Mouse (Mus musculus): ENCODE results near the gene Idi2.
"Not testable (repeated sequence)": the region's sequence is repeated elsewhere in the genome, so short reads cannot be mapped to it uniquely, and the experiment has no call there.

Gene Idi2

DNA sequence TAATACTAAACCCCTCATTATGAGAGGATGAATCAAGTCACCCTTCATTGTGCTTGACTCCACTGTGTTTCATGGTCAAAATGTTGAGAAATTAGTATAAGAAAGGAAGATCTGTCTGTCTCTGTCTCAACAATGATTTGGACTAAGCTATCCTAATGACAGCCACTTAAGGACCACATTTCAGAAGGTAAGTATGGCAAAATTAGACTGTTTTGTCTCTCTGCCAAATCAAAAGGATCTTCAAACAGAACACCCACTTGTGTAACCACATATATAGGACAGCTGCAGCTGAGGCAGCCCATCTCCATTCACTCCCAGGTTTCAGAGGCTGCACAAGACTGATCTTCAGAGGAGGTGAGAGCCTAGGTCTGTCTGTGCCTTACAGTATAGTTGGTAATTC is at the start of gene Idi2:
Gene Idi2 (plus strand): TSS at position 301 of the 400 bp plus-strand sequence.
- DNase-seq (ENCODE audit: inconsistent ontology term): not testable (repeated sequence)

DNA sequence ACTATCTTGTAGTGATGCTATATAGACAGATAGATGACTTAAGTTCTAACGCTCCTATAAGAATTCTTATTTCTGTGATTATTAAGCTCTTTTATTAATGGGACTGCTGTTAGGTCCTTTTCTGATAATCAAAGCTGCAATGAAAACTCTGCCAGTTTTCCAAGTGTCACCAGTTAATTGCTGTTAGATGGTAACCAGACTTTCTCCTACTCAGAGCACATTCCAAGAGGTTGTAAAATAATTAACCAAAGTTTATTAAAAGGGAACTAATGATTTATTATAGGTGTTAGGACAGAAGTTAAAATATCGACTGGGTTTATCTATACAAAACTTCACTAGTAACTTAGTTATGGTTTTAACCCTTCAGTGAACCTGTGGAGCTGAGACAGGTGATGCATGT is 46.7 kb upstream of the Idi2 start:
- DNase-seq (ENCODE audit: inconsistent ontology term): not testable (repeated sequence)

DNA sequence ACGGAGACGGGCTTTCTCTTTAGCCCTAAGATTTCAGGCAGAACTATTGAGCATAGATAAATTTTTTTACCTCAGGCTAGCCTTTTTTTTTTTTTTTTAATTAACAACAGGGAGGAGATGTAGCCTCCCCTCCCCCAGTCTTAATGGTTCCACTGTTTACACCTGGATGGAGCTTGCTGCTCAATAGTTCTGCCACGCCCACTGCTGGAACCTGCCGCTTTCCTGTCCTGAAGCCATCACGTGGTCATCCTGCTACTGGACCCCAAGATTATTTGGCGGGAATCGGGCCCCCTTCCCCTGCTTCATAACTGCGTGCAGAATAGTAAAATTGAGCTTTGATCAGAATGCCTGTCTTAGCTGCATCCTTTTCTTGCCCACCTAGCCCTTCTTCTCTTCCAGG is 38.8 kb upstream of the Idi2 start:
- not testable (repeated sequence) for DNase-seq (ENCODE audit: inconsistent ontology term)

DNA sequence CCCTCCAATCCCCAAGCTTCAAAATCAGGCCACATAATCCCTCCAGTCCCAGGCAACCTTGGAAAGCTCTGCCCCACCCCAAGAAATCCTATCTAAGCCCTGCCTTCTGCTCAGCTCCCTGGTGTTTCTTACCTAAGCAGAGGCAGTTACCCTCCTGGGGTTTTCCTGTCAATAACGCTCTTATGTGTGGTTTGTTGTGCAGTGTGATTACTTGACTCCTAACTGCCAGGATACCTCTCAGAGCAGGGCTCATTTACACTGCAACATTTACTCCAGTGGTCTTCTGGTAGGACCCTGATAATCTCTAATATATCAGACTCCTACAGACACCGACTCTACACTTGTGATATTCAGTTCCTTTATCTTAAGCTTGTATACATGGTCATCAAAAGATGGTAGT is 19.2 kb upstream of the Idi2 start:
- no peak for DNase-seq (ENCODE audit: inconsistent ontology term)

DNA sequence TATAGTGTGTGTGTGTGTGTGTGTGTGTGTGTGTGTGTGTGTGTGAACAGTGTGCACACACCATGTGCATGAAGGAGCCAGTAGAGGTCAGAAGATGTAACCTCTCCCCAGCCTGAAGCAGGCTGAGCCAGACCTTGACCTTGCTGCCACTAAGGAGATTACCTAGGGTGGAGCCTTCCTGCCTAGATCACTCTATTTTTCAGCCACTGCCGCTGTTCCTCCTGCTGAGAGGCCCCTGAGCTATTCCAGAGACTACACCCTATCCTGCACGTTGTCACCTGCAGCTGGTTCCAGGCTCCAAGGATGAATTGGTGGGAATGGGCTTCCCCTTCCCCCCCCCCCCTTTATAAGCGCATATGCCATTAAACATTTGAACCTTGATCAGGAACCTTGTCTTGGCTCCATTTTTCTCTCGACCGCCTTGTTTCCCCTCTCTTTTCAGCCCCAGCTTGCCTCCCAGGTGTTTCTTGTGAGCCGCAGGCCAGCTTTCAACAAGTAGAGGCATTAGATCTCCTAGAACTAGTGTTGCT is 15.0 kb upstream of the Idi2 start:
- DNase-seq (ENCODE audit: inconsistent ontology term): not testable (repeated sequence)

DNA sequence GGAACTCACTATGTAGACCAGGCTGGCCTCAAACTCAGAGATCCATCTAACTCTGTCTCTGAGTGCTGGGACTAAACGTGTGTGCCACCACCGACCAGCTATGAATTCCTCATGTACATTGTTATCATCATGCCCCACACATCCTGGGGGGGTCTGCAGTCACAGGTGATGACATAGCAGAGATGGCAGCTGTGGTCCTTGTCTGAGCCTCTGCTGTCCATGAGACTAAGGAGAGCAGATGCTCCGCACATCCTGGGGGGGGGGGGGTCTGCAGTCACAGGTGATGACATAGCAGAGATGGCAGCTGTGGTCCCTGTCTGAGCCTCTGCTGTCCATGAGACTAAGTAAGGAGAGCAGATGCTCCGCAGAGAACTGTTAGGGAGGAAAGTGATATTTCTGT is 11.6 kb upstream of the Idi2 start:
- DNase-seq (ENCODE audit: inconsistent ontology term): not testable (repeated sequence)

DNA sequence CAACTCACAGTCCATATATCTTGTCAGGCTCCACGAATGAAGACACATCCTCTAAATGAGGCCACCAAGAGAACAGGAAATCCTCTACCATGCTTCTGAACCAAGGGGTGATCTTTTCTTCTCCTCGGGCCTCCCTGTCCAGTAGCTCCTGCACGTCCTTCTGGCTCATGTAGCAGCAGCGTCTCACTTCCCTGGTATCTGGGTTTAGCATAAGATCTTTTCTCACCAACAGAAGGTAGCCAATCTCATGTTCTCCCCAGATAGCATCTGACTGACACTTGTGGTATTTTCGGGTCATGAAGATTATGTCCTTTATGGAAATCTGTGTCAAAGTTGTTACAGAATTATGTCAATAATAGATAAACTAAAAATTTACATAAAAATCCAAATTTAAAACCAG is 11.0 kb upstream of the Idi2 start:
- DNase-seq (ENCODE audit: inconsistent ontology term): not testable (repeated sequence)

DNA sequence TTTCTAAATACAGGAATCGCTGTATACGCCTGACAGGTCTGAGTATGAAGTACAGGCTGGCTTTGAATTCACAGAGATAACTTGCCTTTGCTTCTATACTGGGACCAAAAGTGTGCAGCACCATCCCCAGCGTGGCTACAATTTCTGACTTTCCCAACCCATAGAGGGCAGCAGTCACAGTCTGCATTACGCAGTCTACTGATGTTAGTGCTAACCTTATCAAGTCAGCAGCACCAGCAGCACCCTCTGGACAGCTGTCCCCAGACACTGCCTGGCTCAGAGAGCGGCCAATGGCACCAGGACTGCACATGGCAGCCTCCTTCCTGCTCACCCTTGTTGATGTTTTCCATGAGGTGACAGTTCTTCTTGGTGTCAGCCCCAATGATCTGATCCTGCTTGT is 8.8 kb upstream of the Idi2 start:
- DNase-seq (ENCODE audit: inconsistent ontology term): not testable (repeated sequence)

DNA sequence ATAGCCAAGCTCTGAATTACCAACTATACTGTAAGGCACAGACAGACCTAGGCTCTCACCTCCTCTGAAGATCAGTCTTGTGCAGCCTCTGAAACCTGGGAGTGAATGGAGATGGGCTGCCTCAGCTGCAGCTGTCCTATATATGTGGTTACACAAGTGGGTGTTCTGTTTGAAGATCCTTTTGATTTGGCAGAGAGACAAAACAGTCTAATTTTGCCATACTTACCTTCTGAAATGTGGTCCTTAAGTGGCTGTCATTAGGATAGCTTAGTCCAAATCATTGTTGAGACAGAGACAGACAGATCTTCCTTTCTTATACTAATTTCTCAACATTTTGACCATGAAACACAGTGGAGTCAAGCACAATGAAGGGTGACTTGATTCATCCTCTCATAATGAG is 4.5 kb upstream of the Idi2 start, which contains the start of gene Gm9745:
Gene Gm9745 (minus strand): TSS at position 101 of the 400 bp plus-strand sequence.
- not testable (repeated sequence) for DNase-seq (ENCODE audit: inconsistent ontology term)

DNA sequence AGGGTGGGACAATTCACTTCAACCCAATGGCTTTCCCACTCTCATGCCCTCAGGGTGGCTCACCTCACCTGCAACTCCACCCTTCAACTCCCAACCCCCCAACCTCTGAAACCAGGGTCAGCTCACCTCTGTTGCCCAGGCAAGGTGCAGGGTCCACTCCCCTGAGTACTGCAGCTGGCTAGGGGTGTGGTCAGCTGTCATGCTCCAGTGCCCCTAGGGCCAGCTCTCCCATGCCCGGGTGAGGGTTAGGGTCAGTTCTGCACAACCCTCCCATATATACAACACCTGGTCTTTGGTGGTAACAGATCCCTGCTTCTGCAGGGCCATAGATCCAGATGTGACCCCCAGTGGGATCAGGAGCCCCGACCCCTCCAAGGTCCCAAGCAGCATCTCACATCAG is 2.5 kb downstream of the Idi2 start:
- not testable (repeated sequence) for DNase-seq (ENCODE audit: inconsistent ontology term)

DNA sequence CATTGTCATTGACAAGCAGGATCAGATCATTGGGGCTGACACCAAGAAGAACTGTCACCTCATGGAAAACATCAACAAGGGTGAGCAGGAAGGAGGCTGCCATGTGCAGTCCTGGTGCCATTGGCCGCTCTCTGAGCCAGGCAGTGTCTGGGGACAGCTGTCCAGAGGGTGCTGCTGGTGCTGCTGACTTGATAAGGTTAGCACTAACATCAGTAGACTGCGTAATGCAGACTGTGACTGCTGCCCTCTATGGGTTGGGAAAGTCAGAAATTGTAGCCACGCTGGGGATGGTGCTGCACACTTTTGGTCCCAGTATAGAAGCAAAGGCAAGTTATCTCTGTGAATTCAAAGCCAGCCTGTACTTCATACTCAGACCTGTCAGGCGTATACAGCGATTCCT is 4.2 kb downstream of the Idi2 start:
- DNase-seq (ENCODE audit: inconsistent ontology term): not testable (repeated sequence)

DNA sequence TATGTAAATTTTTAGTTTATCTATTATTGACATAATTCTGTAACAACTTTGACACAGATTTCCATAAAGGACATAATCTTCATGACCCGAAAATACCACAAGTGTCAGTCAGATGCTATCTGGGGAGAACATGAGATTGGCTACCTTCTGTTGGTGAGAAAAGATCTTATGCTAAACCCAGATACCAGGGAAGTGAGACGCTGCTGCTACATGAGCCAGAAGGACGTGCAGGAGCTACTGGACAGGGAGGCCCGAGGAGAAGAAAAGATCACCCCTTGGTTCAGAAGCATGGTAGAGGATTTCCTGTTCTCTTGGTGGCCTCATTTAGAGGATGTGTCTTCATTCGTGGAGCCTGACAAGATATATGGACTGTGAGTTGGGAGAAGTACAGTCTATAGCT is 6.4 kb downstream of the Idi2 start:
- not testable (repeated sequence) for DNase-seq (ENCODE audit: inconsistent ontology term)

DNA sequence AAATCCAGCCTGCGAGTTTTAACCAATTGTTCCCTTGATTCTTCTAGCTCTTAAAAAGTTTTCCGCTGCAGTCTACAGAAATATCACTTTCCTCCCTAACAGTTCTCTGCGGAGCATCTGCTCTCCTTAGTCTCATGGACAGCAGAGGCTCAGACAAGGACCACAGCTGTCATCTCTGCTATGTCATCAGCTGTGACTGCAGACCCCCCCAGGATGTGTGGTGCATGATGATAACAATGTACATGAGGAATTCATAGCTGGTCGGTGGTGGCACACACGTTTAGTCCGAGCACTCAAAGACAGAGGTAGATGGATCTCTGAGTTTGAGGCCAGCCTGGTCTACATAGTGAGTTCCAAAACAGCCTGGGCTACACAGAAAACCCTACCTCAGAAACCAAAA is 6.9 kb downstream of the Idi2 start:
- not testable (repeated sequence) for DNase-seq (ENCODE audit: inconsistent ontology term)

DNA sequence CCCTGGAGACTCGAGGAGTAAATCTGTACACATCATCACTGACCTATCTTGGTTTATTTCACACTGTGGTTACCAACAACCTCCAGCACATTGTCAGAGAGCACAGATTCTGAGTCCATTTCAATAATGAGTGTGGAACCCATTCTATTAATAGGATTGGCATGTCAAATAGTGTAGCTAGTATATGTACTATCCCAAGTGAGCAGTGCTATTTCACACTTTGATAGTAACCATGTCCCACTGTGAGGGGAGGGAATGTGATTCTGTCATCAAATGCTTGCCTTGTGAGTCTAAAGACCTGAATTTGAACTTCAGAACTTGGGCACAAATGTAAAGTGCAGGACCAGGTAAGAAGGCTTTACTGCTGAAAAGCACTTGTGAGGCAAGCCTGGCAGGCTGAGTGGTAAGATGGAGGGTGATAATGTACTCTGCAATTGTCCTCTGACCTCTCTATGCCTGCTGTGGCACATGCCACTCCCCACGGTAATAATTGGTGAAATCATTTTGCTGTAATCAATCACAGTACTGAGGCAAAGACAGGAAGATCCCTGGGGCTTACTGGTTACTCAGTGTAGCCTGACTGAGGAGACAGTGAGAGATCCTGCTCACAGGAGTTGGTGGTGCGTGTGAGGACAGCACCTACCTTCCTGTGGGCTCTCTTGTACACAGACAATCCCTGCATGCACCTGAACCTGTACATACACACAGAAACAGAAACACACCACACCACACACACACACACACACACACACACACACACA is 8.6 kb downstream of the Idi2 start:
- peak; percentile 13 for DNase-seq (ENCODE audit: inconsistent ontology term)

DNA sequence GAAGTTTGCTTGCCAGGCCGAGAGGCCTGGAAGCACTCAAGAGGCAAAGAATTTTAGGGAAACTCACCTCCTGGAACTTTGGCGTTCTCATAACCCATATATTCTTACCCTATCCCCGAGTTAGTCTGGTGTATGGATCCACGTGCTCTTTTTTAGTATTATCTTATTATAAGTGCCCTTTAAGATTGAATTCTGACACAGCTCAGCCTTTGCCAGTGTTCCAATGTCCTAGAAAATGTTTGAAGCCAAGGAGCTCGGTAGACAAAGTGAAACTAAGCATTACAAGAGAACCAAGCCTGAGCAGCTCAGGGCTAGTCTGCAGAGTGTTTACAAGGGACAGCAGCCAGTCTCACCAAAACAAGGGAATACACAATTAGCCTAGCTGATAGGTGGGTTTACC is 9.6 kb downstream of the Idi2 start:
- DNase-seq (ENCODE audit: inconsistent ontology term): peak; percentile 6

DNA sequence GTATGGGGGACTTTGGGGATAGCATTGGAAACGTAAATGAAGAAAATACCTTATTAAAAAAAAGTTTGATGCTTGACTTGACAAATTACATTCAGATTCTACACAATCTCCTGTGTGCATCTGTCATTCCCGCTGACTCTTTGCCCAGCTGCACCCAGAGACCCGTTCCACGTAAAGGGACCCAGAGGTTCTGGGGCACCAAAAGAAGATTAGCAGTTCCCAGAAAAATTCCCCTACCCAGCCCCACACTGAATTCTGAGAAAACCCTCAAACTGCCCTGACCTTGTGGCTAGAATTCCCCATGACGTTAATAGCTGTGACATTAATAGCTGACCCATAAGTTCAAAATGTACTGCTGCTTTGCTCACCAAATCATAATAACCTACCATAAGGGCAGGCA is 12.6 kb downstream of the Idi2 start:
- DNase-seq (ENCODE audit: inconsistent ontology term): no peak

DNA sequence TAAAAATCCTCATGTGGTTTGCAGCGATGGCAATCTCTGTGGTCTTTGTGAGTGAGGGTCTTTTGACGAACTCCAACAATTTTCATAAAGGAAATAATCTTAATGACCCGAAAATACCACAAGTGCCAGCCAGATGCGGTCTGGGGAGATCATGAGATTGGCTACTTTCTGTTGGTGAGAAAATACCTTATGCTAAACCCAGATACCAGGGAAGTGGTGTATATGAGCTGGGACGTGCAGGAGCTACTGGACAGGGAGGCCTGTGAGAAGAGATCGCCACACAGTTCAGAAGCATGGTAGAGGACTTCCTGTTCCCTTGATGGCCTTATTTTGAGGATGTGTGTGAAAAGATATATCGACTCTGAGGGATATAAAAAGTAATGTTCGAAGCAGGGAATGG is 15.1 kb downstream of the Idi2 start:
- DNase-seq (ENCODE audit: inconsistent ontology term): no peak

DNA sequence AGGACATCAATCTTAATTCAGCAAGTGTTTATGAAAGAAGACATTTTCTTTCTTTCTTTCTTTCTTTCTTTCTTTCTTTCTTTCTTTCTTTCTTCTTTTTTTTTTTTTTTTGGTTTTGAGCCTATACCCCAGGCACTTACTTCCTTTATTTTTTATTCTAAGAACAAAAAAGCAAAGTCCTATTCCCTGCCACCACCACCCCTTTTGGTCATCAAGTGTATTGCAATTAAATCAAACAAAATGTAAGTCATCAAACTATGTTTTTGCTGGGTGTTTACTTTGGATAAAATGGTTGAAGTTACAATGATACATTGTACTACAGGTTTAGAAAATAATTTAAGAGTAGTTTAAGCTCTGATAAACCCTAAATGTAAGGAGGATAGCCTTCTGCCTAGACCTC is 19.7 kb downstream of the Idi2 start:
- DNase-seq (ENCODE audit: inconsistent ontology term): no peak

DNA sequence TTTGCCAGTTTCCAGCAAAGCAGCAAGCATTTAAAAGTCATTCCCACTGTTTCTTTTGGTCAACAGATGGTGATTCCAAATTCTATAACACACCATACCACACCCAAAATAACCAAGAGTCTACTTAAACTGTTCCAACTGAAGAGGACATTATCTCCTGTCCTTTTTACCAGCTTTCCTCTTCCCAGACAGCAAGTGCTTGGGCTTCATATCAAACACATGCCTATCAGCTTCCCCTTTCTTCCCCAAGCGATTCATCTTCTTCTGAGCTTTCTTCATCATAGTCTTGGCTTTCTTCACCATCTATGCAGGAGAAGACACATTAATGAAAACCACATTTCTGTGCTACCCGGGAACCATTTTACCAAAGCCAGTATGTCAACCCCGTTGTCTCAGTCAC is 20.3 kb downstream of the Idi2 start:
- DNase-seq (ENCODE audit: inconsistent ontology term): no peak

DNA sequence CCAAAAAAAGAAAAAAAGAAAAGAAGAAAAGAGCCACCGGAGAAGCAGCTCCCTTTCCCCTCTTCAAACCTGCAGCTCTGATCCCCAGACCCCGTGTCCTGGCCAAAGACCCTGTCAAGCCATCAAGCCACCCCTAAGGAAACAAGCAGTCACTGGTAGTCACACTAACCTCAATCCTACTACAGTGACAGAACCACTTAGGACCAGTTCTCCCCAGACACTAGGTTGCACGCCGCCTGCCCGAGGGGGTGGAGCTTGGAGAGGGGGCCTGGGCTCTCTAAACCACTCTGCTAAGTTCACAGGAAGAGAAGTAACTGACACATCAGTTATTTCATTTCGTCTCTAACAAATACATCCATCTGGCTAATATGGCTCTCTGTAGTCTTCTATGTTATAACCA is 39.6 kb downstream of the Idi2 start:
- DNase-seq (ENCODE audit: inconsistent ontology term): no peak

DNA sequence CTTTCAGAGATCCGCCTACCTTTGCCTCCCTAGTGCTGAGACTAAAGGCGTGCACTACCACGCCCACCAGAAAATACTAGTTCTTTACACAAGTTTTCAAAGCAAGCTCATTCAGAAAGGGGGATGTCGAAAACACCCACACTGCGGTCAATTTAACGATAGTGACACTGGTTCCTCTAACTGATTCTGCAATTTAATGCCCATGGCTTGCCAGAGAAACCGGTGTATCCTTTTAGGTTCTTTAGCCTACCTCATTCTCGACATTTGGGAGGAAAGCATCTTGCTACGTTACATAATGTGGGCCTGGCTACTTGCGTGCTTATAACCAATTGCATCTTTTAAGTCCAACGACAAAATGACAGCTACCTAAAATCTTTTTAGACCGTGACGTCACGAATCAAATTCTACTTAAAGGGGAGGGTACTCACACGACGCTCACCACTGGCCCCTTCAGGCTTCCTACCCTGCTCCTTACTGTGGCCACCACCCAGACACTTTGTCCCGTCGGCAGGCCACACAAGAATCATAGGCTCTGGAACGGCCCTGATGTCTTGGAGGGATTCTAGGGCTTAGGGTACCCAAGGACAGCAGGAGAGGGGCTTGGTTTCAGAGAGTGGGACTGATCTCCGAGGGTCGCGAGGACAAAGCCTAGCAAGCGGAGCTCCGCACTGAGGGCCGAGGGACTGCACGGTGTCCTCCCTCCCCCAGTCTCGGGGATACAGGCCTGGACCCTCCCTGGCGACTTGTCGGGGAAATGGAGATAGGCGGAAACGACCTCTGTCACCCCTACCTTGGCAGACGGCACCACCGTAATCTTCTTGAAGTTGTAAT is 42.7 kb downstream of the Idi2 start:
- no peak for DNase-seq (ENCODE audit: inconsistent ontology term)

DNA sequence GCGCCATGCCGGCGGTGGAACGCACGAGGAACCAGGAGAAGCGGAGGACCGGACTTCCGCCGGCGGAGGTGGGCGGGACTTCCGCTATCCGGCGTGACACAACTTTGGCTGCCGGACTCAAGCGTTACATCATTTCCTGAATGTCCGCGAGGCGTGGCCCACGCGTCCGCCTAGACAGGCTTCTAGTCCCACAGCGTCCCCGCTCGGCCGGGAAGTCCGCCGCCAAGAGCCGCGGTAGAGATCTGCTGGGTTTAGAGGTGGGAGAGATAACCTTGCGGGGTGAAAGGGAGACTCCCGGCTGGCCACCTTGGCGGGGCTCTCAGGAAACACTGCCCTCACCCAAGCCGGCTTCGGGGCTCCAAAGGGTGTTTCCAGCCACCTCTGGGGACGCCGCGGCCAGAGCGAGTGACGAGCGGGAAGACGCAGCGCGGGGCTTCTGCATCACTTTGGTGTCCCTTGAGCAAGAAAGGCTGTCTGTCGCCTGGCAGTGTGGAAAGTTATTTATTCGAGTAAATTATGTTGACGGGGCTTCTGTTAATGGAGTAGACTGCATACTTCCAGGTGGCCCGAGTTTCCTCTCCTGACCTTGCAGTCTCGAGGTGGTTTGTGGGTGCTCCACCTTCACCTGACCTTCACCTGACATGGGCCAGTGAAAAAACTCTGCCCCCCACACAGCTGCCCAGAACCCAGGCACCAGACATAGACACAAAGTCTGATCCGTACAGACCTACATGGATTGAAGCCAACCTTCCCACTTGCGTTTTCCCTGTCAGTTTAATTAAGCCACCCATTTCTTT is 43.5 kb downstream of the Idi2 start, which contains the start of gene Gtpbp4:
Gene Gtpbp4 (minus strand): TSS at position 94 of the 797 bp plus-strand sequence.
- DNase-seq (ENCODE audit: inconsistent ontology term): peak; percentile 98
